Mouse (Mus musculus) c-Kit-negative CD71-positive TER-119-positive erythroid progenitor cells, embryonic 14.5 days (primary cell): ENCODE measurements around the gene Gm5136.

Experiments
- DNase-seq: peaks from one replicate; pipeline ENCODE4 v3.0.0-alpha.2; 2013; ENCODE audit warnings: low read depth, low spot score

Gm5136 gene

GRCm38 (mm10) chr10:108699946-108700345 is at the start of gene Gm5136:
Gm5136 (minus strand) TSS chr10:108700160.
- no peak for DNase-seq

GRCm38 (mm10) chr10:108743759-108744158 is 43.8 kb upstream of the Gm5136 start:
- DNase-seq, result no peak

- no peak for DNase-seq
These were observed 34.0 kb upstream of the Gm5136 start for GRCm38 (mm10) chr10:108733982-108734381.

DNA sequence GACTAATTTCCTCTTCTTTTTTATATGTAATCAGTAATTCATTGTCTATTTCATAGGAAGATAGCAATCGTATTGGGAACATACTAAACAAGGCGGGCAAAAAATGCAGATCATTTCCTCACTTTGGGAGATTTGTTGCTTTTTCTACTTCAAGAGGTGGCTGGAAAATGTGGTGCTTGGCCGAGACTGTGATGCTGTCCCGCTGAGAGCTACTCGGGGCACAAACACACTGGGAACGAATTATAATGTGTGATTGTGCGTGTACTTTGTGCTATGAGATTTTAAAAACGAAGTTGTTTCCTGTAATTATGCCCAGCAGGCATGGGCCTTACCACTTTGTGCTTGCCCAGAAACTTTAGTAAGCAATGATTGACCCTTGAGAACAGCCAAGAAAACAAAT is 29.0 kb upstream of the Gm5136 start:
- DNase-seq, result no peak

DNA sequence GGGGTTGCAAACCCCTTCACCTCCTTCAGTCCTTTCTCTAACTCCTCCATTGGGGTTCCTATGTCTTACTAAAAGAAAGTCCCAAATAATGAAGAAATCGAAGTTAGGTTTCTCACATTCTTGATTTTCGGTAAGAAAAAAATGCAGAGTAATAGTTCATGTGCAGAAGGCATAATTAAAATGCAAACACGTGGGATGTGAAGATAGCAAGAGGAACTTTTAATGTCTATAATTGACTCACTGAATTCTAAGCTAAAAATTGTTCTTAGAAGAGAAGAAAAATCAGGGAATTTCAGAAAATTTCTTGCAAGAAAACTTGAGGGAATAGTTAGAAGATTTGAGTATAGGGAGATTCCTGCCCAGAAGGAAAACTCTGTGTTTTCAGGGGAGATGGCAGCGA is 26.4 kb upstream of the Gm5136 start:
- DNase-seq, result no peak

- no peak for DNase-seq
These were observed 24.9 kb upstream of the Gm5136 start for GRCm38 (mm10) chr10:108724878-108725277.

GRCm38 (mm10) chr10:108710514-108710913 is 10.6 kb upstream of the Gm5136 start:
- DNase-seq, result no peak

DNA sequence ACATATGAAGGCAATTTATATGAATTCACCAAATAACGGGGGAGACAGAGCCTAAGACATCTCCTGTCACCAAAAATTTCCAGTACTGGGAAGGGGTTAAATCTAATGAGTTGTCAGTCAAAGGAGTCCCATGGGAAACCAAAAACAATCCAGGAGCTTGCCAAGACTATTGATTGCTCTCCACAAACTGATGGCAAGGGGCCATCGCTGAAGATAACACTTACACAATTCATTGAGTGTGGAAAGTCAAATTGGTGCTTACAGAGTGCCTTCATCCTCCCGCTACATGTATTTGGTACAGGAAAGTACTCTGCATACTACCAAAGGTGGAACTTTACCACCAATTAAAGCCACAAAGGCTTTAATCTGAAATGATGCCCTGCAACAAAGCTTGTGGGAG is 5.7 kb upstream of the Gm5136 start:
- DNase-seq, result no peak

GRCm38 (mm10) chr10:108701361-108702128 is 1.6 kb upstream of the Gm5136 start:
- DNase-seq, result no peak

DNA sequence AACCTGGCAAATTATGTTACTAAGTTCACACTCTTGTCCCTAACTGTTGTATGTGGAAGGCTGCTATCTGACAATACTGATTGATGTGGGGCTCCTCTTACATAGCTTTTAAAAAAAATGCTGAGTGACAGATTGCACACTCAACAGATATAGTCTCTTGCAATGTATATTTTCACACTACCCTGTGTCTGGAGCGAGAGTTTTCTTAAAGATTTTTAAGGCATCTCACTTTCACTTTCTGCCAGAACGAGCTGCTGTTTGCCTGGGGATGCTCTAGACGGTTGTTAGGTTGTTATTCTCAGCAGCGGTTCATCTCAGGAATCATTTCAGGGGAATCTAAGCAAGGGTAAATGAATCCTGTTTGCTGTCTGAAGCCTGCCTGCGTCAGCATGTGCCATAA is 2.9 kb downstream of the Gm5136 start:
- DNase-seq, result no peak

DNA sequence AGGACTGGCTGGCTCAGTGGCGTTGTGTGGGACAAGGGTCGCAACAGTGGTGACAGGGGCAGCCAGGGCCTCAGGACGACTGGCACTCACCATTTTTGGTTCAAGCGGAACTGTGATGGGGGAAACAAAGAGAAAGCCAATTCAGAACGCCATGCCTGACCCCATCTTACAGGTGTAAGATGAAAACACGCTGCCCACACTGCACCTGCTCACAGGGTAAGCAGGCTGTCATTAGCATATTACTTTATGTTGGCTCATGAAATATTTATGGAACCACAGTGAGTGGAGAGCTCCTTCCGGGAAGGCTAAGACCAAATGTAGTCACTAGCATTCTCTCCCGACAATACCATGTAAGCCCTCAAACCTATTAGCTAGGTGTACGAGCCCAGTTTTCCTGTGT is 9.0 kb downstream of the Gm5136 start:
- DNase-seq, result no peak

DNA sequence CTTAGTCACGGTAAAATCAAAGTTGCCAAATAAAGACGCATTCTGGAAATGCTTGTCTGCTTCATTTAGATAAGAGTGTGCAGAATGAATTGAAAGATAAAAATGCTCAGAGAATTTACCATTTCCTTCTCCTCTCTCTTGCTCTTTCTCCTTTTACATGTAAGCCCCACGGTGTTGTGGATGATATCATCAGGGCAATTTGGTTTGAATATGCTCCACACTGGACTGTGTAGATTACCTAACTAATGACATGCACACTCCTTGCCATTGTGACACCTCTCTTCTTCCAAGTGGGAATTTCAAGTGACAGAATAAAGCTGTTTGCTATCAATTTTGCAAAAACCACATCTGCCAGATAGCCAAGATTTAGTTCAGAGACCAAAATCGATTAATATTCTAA is 13.3 kb downstream of the Gm5136 start:
- DNase-seq, result no peak

- no peak for DNase-seq
These were observed 20.1 kb downstream of the Gm5136 start for GRCm38 (mm10) chr10:108679675-108680390.

- DNase-seq, result no peak
These were observed 22.9 kb downstream of the Gm5136 start for GRCm38 (mm10) chr10:108677053-108677452.

DNA sequence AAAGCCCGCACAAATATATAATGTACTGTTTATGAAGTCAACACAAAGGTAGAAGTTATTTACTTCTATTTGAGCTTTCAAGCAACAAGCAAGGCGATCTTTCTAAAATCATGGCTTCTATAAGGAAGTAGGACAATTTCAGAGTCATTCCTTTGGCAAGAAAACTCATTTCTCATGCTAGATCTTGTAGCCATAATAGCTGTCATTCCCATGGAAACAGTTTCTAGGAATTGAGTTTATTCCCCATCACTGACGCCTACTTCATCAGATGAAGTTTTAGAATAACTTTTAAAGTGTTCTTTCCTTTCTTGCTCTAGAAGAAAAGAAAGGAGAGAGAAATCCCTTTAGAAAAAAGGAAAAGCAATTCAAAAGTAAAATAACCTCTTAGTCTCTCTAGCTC is 31.0 kb downstream of the Gm5136 start:
- no peak for DNase-seq

- no peak for DNase-seq
These were observed 39.7 kb downstream of the Gm5136 start for GRCm38 (mm10) chr10:108660295-108660694.

DNA sequence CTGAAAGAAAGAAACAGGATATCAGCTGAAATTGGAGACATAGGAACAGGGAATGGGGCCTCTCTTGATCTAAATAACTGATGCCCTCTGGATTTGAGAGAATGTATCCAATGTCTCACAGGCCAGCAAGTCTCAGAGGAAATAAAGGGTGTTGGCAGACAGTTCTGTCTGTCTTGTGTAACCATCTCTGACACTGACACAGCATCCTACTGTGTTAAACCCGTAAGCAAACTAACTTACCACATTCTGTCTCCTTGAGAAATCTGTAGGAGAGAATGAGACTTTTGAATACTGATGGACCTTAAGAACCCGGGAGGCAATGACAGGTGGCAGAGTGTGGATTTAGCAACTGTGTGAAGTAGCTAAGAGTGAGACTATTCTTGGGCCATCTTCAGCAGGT is 41.7 kb downstream of the Gm5136 start:
- no peak for DNase-seq

DNA sequence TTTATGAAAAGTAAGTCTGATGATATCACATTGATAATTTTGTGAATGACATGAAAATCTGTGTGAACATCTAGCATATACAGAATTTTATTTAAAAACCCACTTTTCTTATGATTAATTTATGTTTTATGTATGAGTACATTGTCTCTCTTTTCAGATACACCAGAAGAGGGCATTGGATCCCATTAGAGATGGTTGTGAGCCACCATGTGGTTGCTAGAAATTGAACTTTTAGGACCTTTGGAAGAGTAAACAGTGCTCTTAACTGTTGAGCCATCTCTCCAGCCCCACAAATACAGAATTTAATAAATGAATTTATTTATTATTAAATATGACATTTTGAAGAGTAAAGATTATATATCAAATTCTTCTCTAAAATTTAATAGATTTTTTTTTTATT is 42.3 kb downstream of the Gm5136 start:
- no peak for DNase-seq

GRCm38 (mm10) chr10:108656898-108657297 is 43.1 kb downstream of the Gm5136 start:
- no peak for DNase-seq

GRCm38 (mm10) chr10:108655074-108655473 is 44.9 kb downstream of the Gm5136 start:
- no peak for DNase-seq

GRCm38 (mm10) chr10:108652831-108653230 is 47.1 kb downstream of the Gm5136 start:
- DNase-seq, result no peak

DNA sequence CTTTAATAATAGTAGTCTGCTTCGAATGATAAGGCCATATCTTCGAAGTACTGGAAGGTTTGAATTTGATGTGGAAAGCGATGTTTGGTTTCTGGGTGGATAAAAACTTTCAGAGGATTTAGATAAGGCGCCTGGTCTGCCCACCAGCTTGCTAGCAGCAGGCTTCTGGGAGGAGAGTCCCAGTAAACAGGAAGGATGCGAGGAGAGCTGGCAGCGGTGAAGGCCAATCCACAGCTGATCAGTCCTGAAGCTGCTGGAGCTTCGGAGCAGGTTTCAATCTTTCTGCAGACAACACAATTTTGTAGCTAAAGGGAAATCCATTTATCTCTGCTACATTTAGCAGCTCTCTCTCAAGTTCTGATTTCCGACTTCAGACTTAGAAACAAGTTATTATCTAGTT is 47.9 kb downstream of the Gm5136 start:
- no peak for DNase-seq

DNA sequence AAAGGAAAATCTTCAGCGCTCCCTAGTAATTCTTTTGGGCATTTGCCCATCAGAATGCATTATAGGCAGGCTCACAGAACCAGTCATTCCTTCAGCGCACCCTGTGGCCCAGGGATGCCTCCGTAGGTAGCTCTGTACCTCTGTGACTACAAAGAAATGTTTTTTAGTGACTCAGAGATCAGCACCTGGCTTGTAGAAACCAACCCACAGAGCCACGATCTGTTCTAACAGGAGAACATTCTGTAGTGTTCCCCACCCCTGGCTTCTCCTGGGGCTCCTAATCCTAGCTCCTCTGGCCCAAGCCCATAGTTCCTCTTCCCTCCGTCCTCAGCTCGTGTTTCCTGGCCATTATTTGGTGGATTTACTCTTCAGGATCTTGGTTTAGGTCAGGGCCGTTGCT is 50.8 kb downstream of the Gm5136 start:
- DNase-seq, result no peak
